Mouse (Mus musculus) hindbrain, postnatal 0 days (tissue): ENCODE data around the gene Gramd4. TPM values are rescaled to one million over a fixed set of nuclear protein-coding genes. Genes with fewer than 3 reads are reported as not detected.
A peak's percentile ranks its signal among the peaks of the same experiment; 100 is the strongest.

Source experiments
- ATAC-seq: fragments of 200-750 bp; cut with Nextera tagmentation; 2 replicates; pipeline ENCODE4 v1.8.0; 2017; ENCODE audit warnings: mild to moderate bottlenecking, moderate TSS enrichment, moderate library complexity
- DNase-seq: peaks from one replicate; pipeline ENCODE4 v3.0.0-alpha.2; 2015; ENCODE audit warnings: low spot score
- H3K27ac ChIP-seq: fragments of 300-500 bp; sonication (generic); 2 replicates; pipeline ENCODE4 v1.5.1; 2014; ENCODE audit warnings: mild to moderate bottlenecking
- H3K27me3 ChIP-seq: fragments of 300-500 bp; sonication (generic); 2 replicates; pipeline ENCODE4 v1.6.1; 2014; ENCODE audit warnings: low read length, mixed read lengths; ENCODE audit not compliant: insufficient read depth
- H3K36me3 ChIP-seq: fragments of 300-500 bp; sonication (generic); 2 replicates; pipeline ENCODE4 v1.6.1; 2014; ENCODE audit warnings: low read length, mixed read lengths; ENCODE audit not compliant: insufficient read depth
- H3K4me1 ChIP-seq: fragments of 300-500 bp; sonication (generic); 2 replicates; pipeline ENCODE4 v1.6.1; 2014; ENCODE audit warnings: antibody characterized with exemption, low read length, mixed read lengths; ENCODE audit not compliant: insufficient read depth
- H3K4me2 ChIP-seq: fragments of 300-500 bp; sonication (generic); 2 replicates; pipeline ENCODE4 v1.6.1; 2014; ENCODE audit warnings: low read depth, mild to moderate bottlenecking, low read length, moderate library complexity, mixed read lengths
- H3K4me3 ChIP-seq: fragments of 300-500 bp; sonication (generic); 2 replicates; pipeline ENCODE4 v1.5.1; 2014; ENCODE audit warnings: low read length
- H3K9ac ChIP-seq: fragments of 300-500 bp; sonication (generic); replicated peaks from 2 replicates; pipeline ENCODE4 v1.6.1; 2014; ENCODE audit warnings: mild to moderate bottlenecking, low read length, moderate library complexity, mixed read lengths
- H3K9me3 ChIP-seq: fragments of 300-500 bp; sonication (generic); 2 replicates; pipeline ENCODE4 v1.6.1; 2016; ENCODE audit warnings: low read length, mixed read lengths
- CTCF ChIP-seq: IDR thresholded peaks from 2 replicates; pipeline ENCODE4 v1.5.1; 2016; ENCODE audit warnings: antibody characterized with exemption, control low read depth, low read depth
- WGBS: fragments of 180-500 bp; shearing (Covaris S2); extraction: QIAGEN DNeasy Blood & Tissue Kit; methylation state at CpG from one replicate; pipeline ENCODE4 v1.1.7; 2014; 5-methylcytosine and 5-hydroxymethylcytosine counted together
- polyA plus RNA-seq: library from polyadenylated mRNA; unstranded; fragments of >200 nt; fragmentation: Nextera tagmentation; extraction: Ambion mirVana; gene quantifications from 2 replicates; pipeline ENCODE4 v1.2.1, GENCODE M21; 2015
- total RNA-seq: library from RNA; depleted of rRNA; stranded (reverse); fragments of >200 nt; gene quantifications from 2 replicates; pipeline ENCODE4 v1.2.3, GENCODE M21; 2014

The Gramd4 gene
- total and polyA plus RNA-seq, 2 experiments from 2014 or later: 18.6 to 36.2 TPM

- WGBS: 88% methylated on average over 7 of the region's 7 CpGs
- DNase-seq: no peak
- peaks cover 43% of the 10 kb centered on the region for H3K4me1 ChIP-seq
- no peaks in the 10 kb centered on the region for H3K27me3 ChIP-seq
- no peak overlapping the region for H3K4me3 ChIP-seq
- H3K36me3 ChIP-seq: no peaks in the 10 kb centered on the region
- H3K9ac ChIP-seq: peak overlapping the region; percentile 33; the same call in 1 of the 2 replicates
- no peaks in the 10 kb centered on the region for H3K9me3 ChIP-seq
- H3K4me2 ChIP-seq: peak overlapping the region; percentile 93
- ATAC-seq: no peak
- H3K27ac ChIP-seq: no peak overlapping the region
- no peak for TF ChIP-seq CTCF
Measured at GRCm38 (mm10) chr15:86061221-86061620, 3.7 kb downstream of the Gramd4 start.

GRCm38 (mm10) chr15:86061848-86062481, 4.5 kb downstream of the Gramd4 start:
- Histone ChIP-seq H3K4me3 (no peak overlapping the region), H3K27me3 (no peaks in the 10 kb centered on the region), H3K4me1 (peaks cover 43% of the 10 kb centered on the region), H3K9ac (no peak overlapping the region), H3K9me3 (no peaks in the 10 kb centered on the region), H3K4me2 (peak overlapping the region; percentile 25; the same call in 1 of the 2 replicates), H3K36me3 (no peaks in the 10 kb centered on the region), H3K27ac (no peak overlapping the region)
- no peak for TF ChIP-seq CTCF
- DNase-seq: no peak
- no peak for ATAC-seq
- WGBS: 52% methylated on average over 6 of the region's 6 CpGs

- H3K9ac ChIP-seq: no peak overlapping the region
- no peak overlapping the region for H3K4me3 ChIP-seq
- 82% methylated on average over 8 of the region's 8 CpGs for WGBS
- TF ChIP-seq CTCF: no peak
- H3K4me2 ChIP-seq: no peak overlapping the region
- ATAC-seq (no peak), DNase-seq (no peak)
- H3K4me1 ChIP-seq: peaks cover 51% of the 10 kb centered on the region
- no peaks in the 10 kb centered on the region for H3K27me3 ChIP-seq
- no peak overlapping the region for H3K27ac ChIP-seq
- H3K36me3 ChIP-seq: no peaks in the 10 kb centered on the region
- no peaks in the 10 kb centered on the region for H3K9me3 ChIP-seq
Measured at GRCm38 (mm10) chr15:86064191-86064849, 6.8 kb downstream of the Gramd4 start.

- Histone ChIP-seq H3K4me3 (no peak overlapping the region), H3K36me3 (no peaks in the 10 kb centered on the region), H3K4me1 (peaks cover 54% of the 10 kb centered on the region), H3K4me2 (no peak overlapping the region), H3K9ac (no peak overlapping the region), H3K27ac (no peak overlapping the region), H3K27me3 (no peaks in the 10 kb centered on the region), H3K9me3 (no peaks in the 10 kb centered on the region)
- TF ChIP-seq CTCF: no peak
- 94% methylated on average over 3 of the region's 3 CpGs for WGBS
- DNase-seq: no peak
- ATAC-seq: no peak
Measured at GRCm38 (mm10) chr15:86064850-86065229, 7.3 kb downstream of the Gramd4 start.

GRCm38 (mm10) chr15:86065367-86065766, 7.9 kb downstream of the Gramd4 start:
- WGBS: 94% methylated on average over 4 of the region's 4 CpGs
- ATAC-seq (no peak), DNase-seq (no peak)
- H3K27me3 ChIP-seq: no peaks in the 10 kb centered on the region
- no peak overlapping the region for H3K4me2 ChIP-seq
- no peaks in the 10 kb centered on the region for H3K36me3 ChIP-seq
- H3K9ac ChIP-seq: no peak overlapping the region
- no peak overlapping the region for H3K4me3 ChIP-seq
- H3K27ac ChIP-seq: no peak overlapping the region
- peaks cover 52% of the 10 kb centered on the region for H3K4me1 ChIP-seq
- no peaks in the 10 kb centered on the region for H3K9me3 ChIP-seq
- no peak for TF ChIP-seq CTCF

- no peak for ATAC-seq
- DNase-seq: no peak
Measured at GRCm38 (mm10) chr15:86066836-86067580, 9.5 kb downstream of the Gramd4 start.

More at GRCm38 (mm10) chr15:86066836-86067580, 9.5 kb downstream of the Gramd4 start:
- H3K27me3 ChIP-seq: no peaks in the 10 kb centered on the region
- no peak overlapping the region for H3K27ac ChIP-seq
- TF ChIP-seq CTCF: no peak
- peaks cover 43% of the 10 kb centered on the region; the same call in 1 of the 2 replicates for H3K4me1 ChIP-seq
- H3K9me3 ChIP-seq: no peaks in the 10 kb centered on the region
- H3K36me3 ChIP-seq: no peaks in the 10 kb centered on the region
- no peak overlapping the region for H3K4me3 ChIP-seq
- WGBS: 68% methylated on average over 14 of the region's 14 CpGs
- H3K4me2 ChIP-seq: no peak overlapping the region
- no peak overlapping the region for H3K9ac ChIP-seq
